Mouse (Mus musculus) neural tube, embryonic 15.5 days (tissue): Measurements from ENCODE around the gene Npc1l1. TPM values are rescaled to one million over a fixed set of nuclear protein-coding genes. Genes with fewer than 3 reads are reported as not detected.

Experiments
- ATAC-seq: fragments of 200-750 bp; cut with Nextera tagmentation; 2 replicates; pipeline ENCODE4 v1.8.0; 2017; ENCODE audit warnings: mild to moderate bottlenecking, moderate TSS enrichment, moderate library complexity; ENCODE audit not compliant: low FRiP score
- H3K27ac ChIP-seq: fragments of 300-500 bp; sonication (generic); replicated peaks from 2 replicates; pipeline ENCODE4 v1.5.1; 2015; ENCODE audit warnings: mild to moderate bottlenecking, inconsistent platforms
- H3K27me3 ChIP-seq: fragments of 300-500 bp; sonication (generic); replicated peaks from 2 replicates; pipeline ENCODE4 v1.6.1; 2015; ENCODE audit warnings: inconsistent platforms
- H3K36me3 ChIP-seq: fragments of 300-500 bp; sonication (generic); 2 replicates; pipeline ENCODE4 v1.6.1; 2015; ENCODE audit warnings: inconsistent platforms
- H3K4me1 ChIP-seq: fragments of 300-500 bp; sonication (generic); 2 replicates; pipeline ENCODE4 v1.6.1; 2015; ENCODE audit warnings: inconsistent platforms
- H3K4me2 ChIP-seq: fragments of 300-500 bp; sonication (generic); 2 replicates; pipeline ENCODE4 v1.6.1; 2015; ENCODE audit warnings: inconsistent platforms, mild to moderate bottlenecking, moderate library complexity
- H3K4me3 ChIP-seq: fragments of 300-500 bp; sonication (generic); replicated peaks from 2 replicates; pipeline ENCODE4 v1.5.1; 2015; ENCODE audit warnings: mild to moderate bottlenecking, inconsistent platforms
- H3K9ac ChIP-seq: fragments of 300-500 bp; sonication (generic); replicated peaks from 2 replicates; pipeline ENCODE4 v1.6.1; 2015; ENCODE audit warnings: mild to moderate bottlenecking, inconsistent platforms
- H3K9me3 ChIP-seq: fragments of 300-500 bp; sonication (generic); replicated peaks from 2 replicates; pipeline ENCODE4 v1.6.1; 2016; ENCODE audit warnings: inconsistent platforms
- WGBS: fragments of 180-500 bp; shearing (Covaris S2); methylation state at CpG from one replicate; pipeline ENCODE4 v1.1.7; 2015; ENCODE audit warnings: mixed read lengths; 5-methylcytosine and 5-hydroxymethylcytosine counted together
- polyA plus RNA-seq: library from polyadenylated mRNA; unstranded; fragments of >200 nt; fragmentation: Nextera tagmentation; extraction: Ambion mirVana; gene quantifications from 2 replicates; pipeline ENCODE4 v1.2.1, GENCODE M21; 2015

The Npc1l1 gene
- polyA plus RNA-seq, 1 experiment from 2014 or later, result 0.09 TPM

- H3K4me2 ChIP-seq, result no peak overlapping the region
- WGBS, result 89% methylated on average over 4 of the region's 4 CpGs
- ATAC-seq, result no peak
Measured at GRCm38 (mm10) chr11:6252824-6253223, 22.9 kb upstream of the Npc1l1 start.

DNA sequence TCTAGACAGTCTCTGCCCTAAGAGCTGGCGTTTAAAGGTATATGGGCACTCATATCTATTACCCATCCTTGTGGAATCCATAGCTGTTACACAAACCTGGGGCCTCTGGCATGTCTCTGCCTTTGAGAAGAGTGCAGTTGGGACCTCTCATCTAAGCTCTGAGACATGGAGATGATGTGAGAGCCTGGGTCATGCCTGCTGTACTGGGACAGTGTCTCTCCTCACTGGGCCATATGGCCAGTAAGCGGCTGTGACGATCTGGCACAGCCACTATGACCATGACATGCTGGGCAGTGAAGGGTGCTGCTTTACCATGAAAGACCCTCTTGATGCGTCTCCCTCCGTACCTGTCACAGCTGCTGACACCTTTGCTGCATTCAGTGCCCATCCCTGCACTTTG lies 22.3 kb upstream of the Npc1l1 start:
- Histone ChIP-seq H3K9me3 (no peaks in the 10 kb centered on the region), H3K4me2 (no peak overlapping the region), H3K36me3 (peaks cover under 1% of the 10 kb centered on the region; the same call in 1 of the 2 replicates), H3K9ac (no peak overlapping the region), H3K4me3 (no peak overlapping the region), H3K27ac (no peak overlapping the region), H3K27me3 (no peaks in the 10 kb centered on the region), H3K4me1 (no peaks in the 10 kb centered on the region)
- ATAC-seq, result no peak
- WGBS, result 89% methylated on average over 5 of the region's 5 CpGs

More at GRCm38 (mm10) chr11:6252824-6253223, 22.9 kb upstream of the Npc1l1 start:
- Histone ChIP-seq H3K27ac (no peak overlapping the region), H3K9me3 (no peaks in the 10 kb centered on the region), H3K4me1 (no peaks in the 10 kb centered on the region), H3K9ac (no peak overlapping the region), H3K27me3 (no peaks in the 10 kb centered on the region), H3K36me3 (peaks cover 6% of the 10 kb centered on the region), H3K4me3 (no peak overlapping the region)

DNA sequence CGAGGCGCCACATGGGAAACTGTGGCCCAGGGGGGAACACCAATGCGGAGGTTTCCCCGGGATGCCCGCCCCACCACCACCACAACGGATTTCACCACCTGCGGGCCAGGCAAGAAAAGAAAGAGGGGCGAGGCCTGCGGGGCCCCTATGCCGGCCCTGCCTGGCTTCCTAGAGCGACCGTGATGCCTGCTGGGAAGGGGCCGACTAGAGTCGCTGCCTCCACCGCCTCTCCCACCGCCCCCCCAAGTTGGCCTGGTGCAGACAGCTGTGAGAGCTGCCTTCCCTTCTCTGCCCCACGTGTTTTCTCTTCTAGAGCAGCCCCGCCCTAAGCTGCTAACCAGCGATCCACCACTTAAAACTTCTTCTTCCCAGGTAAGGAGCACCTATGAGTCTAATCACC lies 14.8 kb upstream of the Npc1l1 start:
- Histone ChIP-seq H3K4me1 (no peaks in the 10 kb centered on the region), H3K4me2 (no peak overlapping the region), H3K9me3 (no peaks in the 10 kb centered on the region), H3K36me3 (no peaks in the 10 kb centered on the region), H3K27me3 (no peaks in the 10 kb centered on the region), H3K27ac (no peak overlapping the region), H3K9ac (no peak overlapping the region), H3K4me3 (no peak overlapping the region)
- no peak for ATAC-seq
- 57% methylated on average over 19 of the region's 19 CpGs for WGBS

- WGBS, result 87% methylated on average over 4 of the region's 4 CpGs
- no peaks in the 10 kb centered on the region for H3K27me3 ChIP-seq
- no peak overlapping the region for H3K4me3 ChIP-seq
- H3K4me2 ChIP-seq, result no peak overlapping the region
- no peak overlapping the region for H3K27ac ChIP-seq
- no peaks in the 10 kb centered on the region for H3K4me1 ChIP-seq
- ATAC-seq, result no peak
- 0 out of 2 replicates have a peak, but pooled peaks cover 6% of the 10 kb centered on the region for H3K9me3 ChIP-seq
- H3K9ac ChIP-seq, result no peak overlapping the region
- H3K36me3 ChIP-seq, result no peaks in the 10 kb centered on the region
Measured at GRCm38 (mm10) chr11:6233025-6233424, 3.1 kb upstream of the Npc1l1 start.

DNA sequence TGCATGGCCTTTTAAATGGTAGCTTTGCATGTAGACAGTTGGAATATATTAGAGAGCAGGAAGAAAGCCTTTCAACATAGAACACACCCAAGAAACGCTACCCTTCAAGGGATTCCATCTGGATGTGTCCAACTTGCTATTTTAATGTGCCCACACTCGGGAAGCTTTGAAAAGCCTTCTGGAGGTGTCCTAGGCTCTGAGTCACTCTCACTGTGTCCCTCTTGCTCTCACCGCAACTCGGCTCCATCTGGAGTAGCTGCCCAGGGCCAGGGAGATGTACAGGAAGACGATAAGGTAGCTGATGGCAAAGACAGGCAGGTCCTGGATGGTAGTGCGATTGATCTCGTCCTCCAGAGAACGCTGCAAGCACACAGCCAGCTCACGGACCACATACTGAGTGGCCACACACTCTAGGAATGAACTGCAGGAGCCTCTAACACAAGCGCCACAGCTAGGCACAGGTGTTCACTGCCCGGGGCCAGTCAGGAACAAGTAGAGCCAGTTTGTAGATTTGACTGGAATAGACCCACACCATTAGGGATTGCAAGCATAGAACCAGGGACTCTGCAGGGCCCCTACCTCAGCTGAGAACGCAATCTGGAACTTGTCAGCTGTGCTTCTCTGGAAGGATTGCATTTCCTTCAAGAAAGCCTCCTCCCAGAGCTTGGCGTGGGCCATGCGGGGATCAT lies 5.3 kb downstream of the Npc1l1 start:
- Histone ChIP-seq H3K4me1 (no peaks in the 10 kb centered on the region), H3K36me3 (no peaks in the 10 kb centered on the region), H3K4me3 (no peak overlapping the region), H3K9ac (no peak overlapping the region), H3K27ac (no peak overlapping the region), H3K9me3 (no peaks in the 10 kb centered on the region), H3K4me2 (no peak overlapping the region), H3K27me3 (no peaks in the 10 kb centered on the region)
- no peak for ATAC-seq
- WGBS, result 85% methylated on average over 14 of the region's 14 CpGs

GRCm38 (mm10) chr11:6222187-6222586 lies 7.8 kb downstream of the Npc1l1 start:
- ATAC-seq, result no peak
- Histone ChIP-seq H3K4me2 (no peak overlapping the region), H3K9me3 (no peaks in the 10 kb centered on the region), H3K27me3 (no peaks in the 10 kb centered on the region), H3K27ac (no peak overlapping the region), H3K9ac (no peak overlapping the region), H3K36me3 (no peaks in the 10 kb centered on the region), H3K4me1 (no peaks in the 10 kb centered on the region), H3K4me3 (no peak overlapping the region)
- WGBS, result 92% methylated on average over 10 of the region's 10 CpGs

DNA sequence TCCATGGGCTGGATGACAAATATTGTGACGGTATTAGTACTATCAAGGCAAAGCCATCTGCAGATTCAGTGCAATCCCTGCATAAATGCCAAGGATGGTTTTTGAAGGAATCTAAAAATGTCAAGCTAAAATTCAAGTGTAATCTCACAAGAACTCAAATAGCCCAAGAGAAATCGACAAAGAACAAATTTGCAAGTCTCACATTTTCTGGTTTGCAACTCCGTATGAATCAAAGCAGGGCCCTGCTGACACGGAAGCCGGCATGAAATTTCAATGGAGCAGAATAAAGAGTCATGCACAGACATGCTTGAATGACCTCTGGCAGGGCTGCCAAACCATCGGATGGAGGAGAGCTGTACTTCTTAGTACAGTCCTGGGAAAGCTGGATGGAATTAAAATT lies 10.0 kb downstream of the Npc1l1 start:
- H3K4me2 ChIP-seq, result no peak overlapping the region
- no peak overlapping the region for H3K4me3 ChIP-seq
- WGBS, result 85% methylated on average over 6 of the region's 6 CpGs
- no peak overlapping the region for H3K9ac ChIP-seq
- no peaks in the 10 kb centered on the region for H3K36me3 ChIP-seq
- H3K27ac ChIP-seq, result no peak overlapping the region
- H3K9me3 ChIP-seq, result no peaks in the 10 kb centered on the region
- no peak for ATAC-seq
- no peaks in the 10 kb centered on the region for H3K4me1 ChIP-seq
- H3K27me3 ChIP-seq, result no peaks in the 10 kb centered on the region

- H3K4me3 ChIP-seq, result no peak overlapping the region
- H3K9me3 ChIP-seq, result no peaks in the 10 kb centered on the region
- no peak overlapping the region for H3K9ac ChIP-seq
- no peak overlapping the region for H3K27ac ChIP-seq
- WGBS, result 83% methylated on average over 11 of the region's 11 CpGs
- no peaks in the 10 kb centered on the region for H3K4me1 ChIP-seq
- no peaks in the 10 kb centered on the region for H3K27me3 ChIP-seq
- no peak for ATAC-seq
- H3K4me2 ChIP-seq, result no peak overlapping the region
- H3K36me3 ChIP-seq, result no peaks in the 10 kb centered on the region
Measured at GRCm38 (mm10) chr11:6218189-6218896, 11.6 kb downstream of the Npc1l1 start.

DNA sequence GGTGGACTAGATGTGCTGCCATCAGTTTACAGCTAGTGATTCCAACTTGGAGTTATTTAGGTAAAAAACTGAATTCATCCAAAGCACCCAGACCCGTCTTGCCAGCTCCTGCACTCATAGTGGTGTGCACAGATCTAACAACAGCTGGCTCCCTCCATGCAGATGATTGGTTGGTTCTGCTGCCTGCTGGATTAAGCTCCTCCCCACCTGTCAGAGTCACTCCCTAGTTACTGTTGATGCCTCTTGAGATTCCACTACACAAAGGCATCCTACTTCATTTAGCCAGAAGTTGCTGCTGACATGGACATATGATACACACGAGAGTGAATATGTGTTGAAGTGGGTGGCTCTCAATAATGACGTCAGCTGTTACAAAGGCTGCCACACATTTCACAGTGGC lies 13.1 kb downstream of the Npc1l1 start:
- no peaks in the 10 kb centered on the region for H3K9me3 ChIP-seq
- no peak overlapping the region for H3K4me3 ChIP-seq
- ATAC-seq, result no peak
- H3K4me2 ChIP-seq, result no peak overlapping the region
- H3K36me3 ChIP-seq, result no peaks in the 10 kb centered on the region
- H3K4me1 ChIP-seq, result no peaks in the 10 kb centered on the region
- WGBS, result 62% methylated on average over 3 of the region's 3 CpGs
- H3K9ac ChIP-seq, result no peak overlapping the region
- H3K27ac ChIP-seq, result no peak overlapping the region
- H3K27me3 ChIP-seq, result no peaks in the 10 kb centered on the region

DNA sequence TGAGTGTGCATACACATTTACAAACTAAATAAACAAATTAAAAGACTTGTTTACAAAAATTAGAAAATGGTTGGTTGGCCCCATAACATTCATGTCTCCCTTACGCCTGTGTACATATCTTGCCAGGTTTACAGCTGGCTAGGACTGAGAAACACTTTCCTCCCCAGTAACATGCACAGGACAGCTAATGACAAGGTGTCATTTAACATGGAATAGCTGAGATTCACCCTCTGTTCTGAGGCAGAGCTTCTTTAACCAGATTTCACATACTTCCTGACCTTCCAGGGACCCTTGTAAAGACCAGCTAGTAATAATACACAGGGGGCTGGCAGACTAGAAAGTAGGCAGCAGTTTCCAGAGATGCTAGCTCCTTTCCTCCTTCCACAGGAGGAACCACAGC lies 21.8 kb downstream of the Npc1l1 start:
- ATAC-seq, result no peak
- Histone ChIP-seq H3K36me3 (no peaks in the 10 kb centered on the region), H3K9me3 (no peaks in the 10 kb centered on the region), H3K27ac (no peak overlapping the region), H3K4me2 (no peak overlapping the region), H3K9ac (no peak overlapping the region), H3K4me3 (no peak overlapping the region), H3K27me3 (no peaks in the 10 kb centered on the region), H3K4me1 (no peaks in the 10 kb centered on the region)
- 89% methylated on average over 1 of the region's 1 CpGs for WGBS

DNA sequence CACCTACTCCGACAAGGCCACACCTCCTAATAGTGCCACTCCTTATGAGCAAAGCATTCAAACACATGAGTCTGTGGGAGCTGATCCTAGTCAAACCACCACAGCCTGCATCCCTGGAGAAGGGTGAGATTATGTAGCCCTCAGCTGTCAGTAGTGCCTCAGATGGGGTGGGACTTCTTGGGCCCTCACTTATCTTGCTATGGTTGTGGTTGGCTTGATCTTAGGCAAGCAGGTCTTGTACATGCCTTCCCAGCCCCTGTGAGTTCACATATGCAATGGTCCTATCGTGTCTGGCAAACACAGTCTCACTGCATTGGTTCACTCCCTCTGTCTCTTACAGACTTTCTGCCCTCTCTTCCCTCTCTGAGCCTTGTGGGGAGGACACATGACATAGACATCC lies 22.9 kb downstream of the Npc1l1 start:
- 93% methylated on average over 2 of the region's 2 CpGs for WGBS
- ATAC-seq, result no peak
- H3K9ac ChIP-seq, result no peak overlapping the region
- H3K27me3 ChIP-seq, result no peaks in the 10 kb centered on the region
- no peaks in the 10 kb centered on the region for H3K36me3 ChIP-seq
- H3K4me1 ChIP-seq, result no peaks in the 10 kb centered on the region
- no peak overlapping the region for H3K27ac ChIP-seq
- H3K9me3 ChIP-seq, result no peaks in the 10 kb centered on the region
- H3K4me3 ChIP-seq, result no peak overlapping the region
- H3K4me2 ChIP-seq, result no peak overlapping the region

GRCm38 (mm10) chr11:6200570-6200969 lies 29.4 kb downstream of the Npc1l1 start:
- WGBS, result 27% methylated on average over 9 of the region's 9 CpGs
- H3K27me3 ChIP-seq, result no peaks in the 10 kb centered on the region
- peaks cover 31% of the 10 kb centered on the region for H3K4me1 ChIP-seq
- H3K4me2 ChIP-seq, result peak overlapping the region; percentile 80
- ATAC-seq, result peak; percentile 51; the same call in 1 of the 2 replicates
- no peaks in the 10 kb centered on the region for H3K9me3 ChIP-seq
- H3K9ac ChIP-seq, result peak overlapping the region; percentile 95
- H3K4me3 ChIP-seq, result peak overlapping the region; percentile 96
- H3K36me3 ChIP-seq, result no peaks in the 10 kb centered on the region
- peak overlapping the region; percentile 99 for H3K27ac ChIP-seq
